Mouse (Mus musculus): ENCODE results near the gene Grn. TPM values are rescaled to one million over a fixed set of nuclear protein-coding genes. Genes with fewer than 3 reads are reported as not detected.

The Grn gene
- 34.8 and 40.1 TPM in 2 replicates for polyA plus RNA-seq (2012; rRNA removed)

DNA sequence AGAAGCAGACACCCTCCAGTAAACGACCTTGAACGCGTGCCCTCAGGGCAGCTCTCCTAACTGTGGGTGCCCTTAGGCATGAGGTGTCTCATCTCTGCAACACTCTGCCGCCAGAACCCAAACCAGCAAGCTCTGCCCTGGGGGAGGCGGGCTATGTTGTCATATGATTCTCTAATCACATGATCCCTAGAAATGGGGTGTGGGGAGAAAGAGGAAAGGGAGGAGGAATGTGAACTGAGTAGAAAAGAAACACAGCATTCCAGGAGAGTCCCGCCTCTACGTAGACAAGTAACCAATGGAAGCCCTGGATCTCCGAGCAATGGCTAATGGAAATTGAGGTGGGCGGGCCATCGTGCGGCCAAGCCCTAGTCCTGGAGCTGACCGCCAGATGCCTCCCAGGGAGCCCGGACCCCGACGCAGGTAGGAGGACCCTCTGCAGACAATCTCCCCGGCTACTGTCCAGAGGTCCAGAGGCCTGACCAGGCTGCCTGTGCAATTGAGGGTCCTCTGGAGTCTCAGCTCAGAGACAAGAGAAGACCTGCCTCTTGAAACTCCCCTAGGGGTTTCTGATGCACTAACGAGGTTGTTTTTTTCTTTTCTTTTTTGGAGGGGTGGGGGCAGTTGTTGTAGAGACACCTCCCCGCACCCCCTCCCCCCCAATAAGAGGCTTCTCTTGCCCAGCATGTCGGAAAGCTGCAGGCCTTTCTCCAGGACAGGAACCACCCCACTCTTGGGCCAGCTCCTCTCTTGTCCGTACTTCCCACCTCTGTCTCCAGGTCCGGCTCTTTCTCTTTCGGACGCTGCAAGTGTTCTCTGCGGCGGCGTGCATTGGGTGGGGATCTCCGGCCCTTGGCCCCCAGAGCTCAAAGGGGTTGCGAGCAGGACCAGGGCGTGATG lies at the start of gene Grn:
Grn (plus strand) TSS at position 195 of the 897 bp plus-strand sequence.

DNA sequence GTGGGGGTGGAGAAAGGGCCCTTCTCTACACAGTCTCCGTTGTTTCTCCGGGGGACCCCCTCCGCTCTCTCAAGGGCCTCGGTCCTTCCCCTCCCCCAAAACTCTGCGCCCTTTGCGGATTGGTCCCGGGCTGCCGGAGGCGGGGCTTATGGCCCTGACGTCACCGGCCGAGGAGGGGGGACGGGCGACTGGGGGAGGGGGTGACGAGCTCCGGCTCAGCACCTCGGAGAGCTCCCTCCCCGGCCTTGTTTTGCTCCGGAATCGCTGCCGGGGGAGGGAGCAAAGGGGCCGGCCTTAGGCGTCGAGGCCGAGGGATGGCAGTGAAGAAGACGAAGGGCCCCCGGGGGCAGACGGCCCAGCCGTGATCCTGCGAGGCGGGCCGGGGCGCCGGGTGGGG lies 36.9 kb upstream of the Grn start, which contains the start of gene Rundc3a:
Rundc3a (plus strand) TSS at position 166 of the 397 bp plus-strand sequence.

DNA sequence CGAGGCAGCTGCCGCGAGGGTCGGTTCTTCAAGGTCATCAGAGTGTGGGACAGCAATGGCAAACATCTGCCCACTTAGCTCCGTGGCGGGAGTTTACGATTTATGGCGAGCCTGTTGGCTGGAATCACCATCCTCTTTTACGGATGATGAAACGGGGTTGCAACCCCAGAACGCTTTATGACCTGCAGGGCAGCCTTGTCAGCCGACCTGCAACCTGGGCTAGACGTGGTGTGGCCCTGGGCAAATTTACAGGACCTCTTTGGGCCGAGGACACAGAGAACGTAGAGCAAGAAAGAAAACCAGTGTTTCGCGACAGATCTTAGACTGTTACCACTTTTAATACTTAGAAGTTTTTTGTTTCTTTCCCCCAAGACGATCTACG lies 22.3 kb upstream of the Grn start, which contains the start of gene Slc25a39:
Slc25a39 (minus strand) TSS at position 113 of the 382 bp plus-strand sequence.

DNA sequence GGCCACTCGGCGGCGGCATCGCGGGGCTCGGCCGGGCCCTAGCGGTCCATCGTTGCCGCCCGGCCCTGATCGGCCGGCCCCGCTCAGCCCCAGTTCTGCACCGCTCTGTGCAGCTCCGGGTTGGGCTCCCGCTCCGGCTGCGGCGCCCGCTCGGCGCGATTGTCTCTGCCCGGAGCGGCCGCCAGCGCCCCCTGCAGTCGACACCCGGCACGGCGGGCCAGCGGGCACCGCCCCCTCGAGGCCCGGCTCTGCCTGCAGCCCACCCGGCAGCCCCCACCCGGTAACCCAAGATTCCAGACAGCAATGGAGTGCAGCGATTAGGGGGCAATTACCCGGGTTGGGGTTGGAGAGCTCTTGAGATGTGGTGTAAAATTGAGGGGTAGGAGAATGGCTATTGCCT lies 17.4 kb downstream of the Grn start, which contains the start of gene Fam171a2:
Fam171a2 (minus strand) TSS at position 186 of the 400 bp plus-strand sequence.

DNA sequence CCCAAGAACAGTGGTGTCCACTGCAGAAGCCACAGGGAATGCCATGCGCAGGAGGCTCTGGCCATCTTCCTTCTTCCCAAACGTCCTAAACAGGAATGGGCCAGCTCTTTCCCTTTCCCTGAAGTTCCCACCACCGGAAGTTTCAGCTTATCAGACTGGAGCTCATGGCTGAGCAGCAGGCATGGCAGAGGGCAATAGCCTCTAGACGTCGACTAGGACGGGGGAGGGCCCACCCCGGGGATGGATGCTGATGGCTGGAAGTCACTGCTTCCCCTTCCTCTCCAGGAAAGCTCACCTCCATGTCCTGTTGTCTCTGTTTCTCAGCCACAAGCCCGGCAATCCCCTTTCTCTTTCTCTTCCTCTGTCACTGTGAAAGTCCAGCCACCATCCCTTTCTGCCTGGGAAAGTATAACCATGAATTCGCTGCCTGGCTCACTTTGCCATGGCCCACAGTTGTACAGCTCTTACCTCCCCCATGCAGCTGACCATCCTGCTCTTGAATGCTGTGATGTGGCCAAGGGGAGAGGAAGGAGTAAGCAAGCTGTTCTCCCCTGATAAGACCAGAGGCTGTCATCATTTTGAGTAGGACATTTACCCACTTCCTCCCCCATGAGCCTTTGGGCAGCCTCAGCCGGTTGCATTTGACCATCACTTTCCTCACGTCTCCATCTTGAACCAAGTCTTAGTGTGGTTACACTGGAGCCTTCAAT lies 39.7 kb downstream of the Grn start, which contains the start of gene Itga2b:
Itga2b (minus strand) TSS at position 475 of the 710 bp plus-strand sequence.

Other genes with a start within 250 kb of the Grn start
- 39.0 and 39.7 TPM in 2 replicates for gene Lsm12, start 245.0 kb upstream of the Grn start, polyA plus RNA-seq (2012; rRNA removed)
- 50.9 and 52.7 TPM in 2 replicates for gene G6pc3, start 240.7 kb upstream of the Grn start, polyA plus RNA-seq (2012; rRNA removed)
- 94.4 and 132 TPM in 2 replicates for gene Hdac5, start 200.1 kb upstream of the Grn start, polyA plus RNA-seq (2012; rRNA removed)
- gene BC030867, start 181.4 kb upstream of the Grn start, polyA plus RNA-seq (2012; rRNA removed), result 2.3 and 2.4 TPM in 2 replicates
- gene Asb16, start 161.6 kb upstream of the Grn start, polyA plus RNA-seq (2012; rRNA removed), result 1.0 and 1.2 TPM in 2 replicates
- 77.8 and 79.8 TPM in 2 replicates for gene Tmub2, start 145.4 kb upstream of the Grn start, polyA plus RNA-seq (2012; rRNA removed)
- gene Atxn7l3, start 133.7 kb upstream of the Grn start, polyA plus RNA-seq (2012; rRNA removed), result 106 and 114 TPM in 2 replicates
- gene Ubtf, start 110.6 kb upstream of the Grn start, polyA plus RNA-seq (2012; rRNA removed), result 68.0 and 70.0 TPM in 2 replicates
- 0.25 TPM in 2 replicates for gene Slc4a1, start 64.1 kb upstream of the Grn start, polyA plus RNA-seq (2012; rRNA removed)
- 256 and 280 TPM in 2 replicates for gene Rundc3a, start 36.9 kb upstream of the Grn start, polyA plus RNA-seq (2012; rRNA removed)
- 84.9 and 86.1 TPM in 2 replicates for gene Slc25a39, start 22.4 kb upstream of the Grn start, polyA plus RNA-seq (2012; rRNA removed)
- gene Fam171a2, start 17.4 kb downstream of the Grn start, polyA plus RNA-seq (2012; rRNA removed), result 190 and 226 TPM in 2 replicates
- 6.3 and 7.6 TPM in 2 replicates for gene Itga2b, start 39.8 kb downstream of the Grn start, polyA plus RNA-seq (2012; rRNA removed)
- gene Gpatch8, start 126.1 kb downstream of the Grn start, polyA plus RNA-seq (2012; rRNA removed), result 45.7 and 48.0 TPM in 2 replicates
- gene Gm11627, start 149.1 kb downstream of the Grn start, polyA plus RNA-seq (2012; rRNA removed), result 4.1 and 4.4 TPM in 2 replicates
- gene Fzd2, start 174.1 kb downstream of the Grn start, polyA plus RNA-seq (2012; rRNA removed), result 15.1 and 15.5 TPM in 2 replicates
- gene Meioc, start 233.4 kb downstream of the Grn start, polyA plus RNA-seq (2012; rRNA removed), result 0.03 and 0.05 TPM in 2 replicates

All from central nervous system, embryonic 18 days (tissue).